Mouse (Mus musculus): ENCODE measurements around the gene Tmem41b.
"Not testable (repeated sequence)": the region's sequence is repeated elsewhere in the genome, so short reads cannot be mapped to it uniquely, and the experiment has no call there.

Tmem41b gene

DNA sequence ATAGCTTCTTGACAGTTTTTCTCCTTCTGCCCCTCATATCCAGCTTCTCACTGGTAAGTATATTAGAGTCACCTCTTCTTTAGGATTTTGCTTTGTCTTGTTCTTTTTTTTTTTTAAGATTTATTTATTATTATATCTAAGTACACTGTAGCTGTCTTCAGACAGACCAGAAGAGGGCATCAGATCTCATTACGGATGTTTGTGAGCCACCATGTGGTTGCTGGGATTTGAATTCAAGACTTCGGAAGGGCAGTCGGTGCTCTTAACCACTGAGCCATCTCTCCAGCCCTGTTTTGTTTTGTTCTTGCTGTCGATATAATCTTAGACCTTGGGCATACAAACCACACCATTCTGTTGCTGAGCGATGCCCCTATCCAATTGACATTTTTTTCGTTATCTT lies at the start of gene Tmem41b:
TSS of gene Tmem41b (minus strand) at position 155 of the 400 bp plus-strand sequence.
- DNase-seq (ENCODE audit: low read depth, low spot score), result peak; percentile 47

DNA sequence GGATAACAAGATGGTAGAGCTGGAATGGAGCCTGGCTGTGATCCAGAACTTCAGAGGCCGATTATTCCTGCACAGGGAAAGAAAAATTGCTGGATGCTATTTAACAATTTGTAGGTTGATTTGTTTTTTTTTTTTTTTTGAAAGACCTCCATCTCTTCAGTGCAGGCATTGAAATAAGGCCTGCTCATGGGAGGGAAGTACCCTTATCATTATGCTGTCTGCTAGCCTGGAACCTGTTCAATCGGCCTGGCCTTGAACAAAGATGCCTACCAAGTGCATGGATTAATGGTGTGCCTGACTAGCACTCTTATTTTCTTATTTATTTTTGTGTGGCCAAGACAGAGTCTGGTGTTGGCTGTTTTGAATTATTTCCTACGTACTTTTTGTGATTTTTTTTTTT lies 43.6 kb upstream of the Tmem41b start:
- DNase-seq (ENCODE audit: low read depth, low spot score), result no peak

DNA sequence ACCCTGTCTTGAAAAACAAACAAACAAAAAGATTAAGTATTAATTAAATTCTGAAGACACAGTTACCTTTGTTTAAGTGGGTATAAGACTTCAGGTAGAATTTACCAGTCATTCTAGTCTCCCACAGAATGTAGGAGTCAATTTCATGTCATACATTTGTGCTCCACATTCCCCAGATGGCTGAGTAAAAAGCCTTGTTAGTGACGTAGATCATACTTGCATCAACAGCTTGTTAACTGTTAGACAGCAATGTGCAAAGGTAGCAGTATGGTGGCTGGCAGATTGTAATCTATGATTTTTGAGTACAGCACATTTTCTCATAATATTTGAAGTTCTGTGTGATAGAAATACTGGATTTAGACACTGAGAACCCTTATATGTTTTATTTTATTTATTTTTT lies 42.1 kb upstream of the Tmem41b start:
- DNase-seq (ENCODE audit: low read depth, low spot score), result no peak

DNA sequence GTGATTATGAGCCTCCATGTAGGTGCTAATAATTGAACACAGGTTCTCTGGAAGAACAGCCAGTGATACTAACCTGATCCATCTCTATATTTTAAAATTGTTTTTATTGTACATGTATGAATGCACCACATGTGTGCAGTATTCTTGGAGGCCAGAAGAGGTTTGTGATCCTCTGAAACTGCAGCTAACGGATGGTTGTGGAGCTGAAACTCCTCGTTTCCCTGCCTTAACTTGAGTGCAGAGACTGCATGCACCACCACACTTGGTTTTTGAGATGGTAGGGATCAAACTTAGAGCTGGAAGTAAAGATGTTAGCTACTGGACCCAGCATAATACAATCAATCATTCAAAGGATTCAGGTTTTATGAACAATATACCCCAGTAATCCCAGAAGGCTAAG lies 39.9 kb upstream of the Tmem41b start:
- no peak for DNase-seq (ENCODE audit: low read depth, low spot score)

GRCm38 (mm10) chr7:110023553-110023952 lies 36.8 kb upstream of the Tmem41b start:
- DNase-seq (ENCODE audit: low read depth, low spot score), result no peak

DNA sequence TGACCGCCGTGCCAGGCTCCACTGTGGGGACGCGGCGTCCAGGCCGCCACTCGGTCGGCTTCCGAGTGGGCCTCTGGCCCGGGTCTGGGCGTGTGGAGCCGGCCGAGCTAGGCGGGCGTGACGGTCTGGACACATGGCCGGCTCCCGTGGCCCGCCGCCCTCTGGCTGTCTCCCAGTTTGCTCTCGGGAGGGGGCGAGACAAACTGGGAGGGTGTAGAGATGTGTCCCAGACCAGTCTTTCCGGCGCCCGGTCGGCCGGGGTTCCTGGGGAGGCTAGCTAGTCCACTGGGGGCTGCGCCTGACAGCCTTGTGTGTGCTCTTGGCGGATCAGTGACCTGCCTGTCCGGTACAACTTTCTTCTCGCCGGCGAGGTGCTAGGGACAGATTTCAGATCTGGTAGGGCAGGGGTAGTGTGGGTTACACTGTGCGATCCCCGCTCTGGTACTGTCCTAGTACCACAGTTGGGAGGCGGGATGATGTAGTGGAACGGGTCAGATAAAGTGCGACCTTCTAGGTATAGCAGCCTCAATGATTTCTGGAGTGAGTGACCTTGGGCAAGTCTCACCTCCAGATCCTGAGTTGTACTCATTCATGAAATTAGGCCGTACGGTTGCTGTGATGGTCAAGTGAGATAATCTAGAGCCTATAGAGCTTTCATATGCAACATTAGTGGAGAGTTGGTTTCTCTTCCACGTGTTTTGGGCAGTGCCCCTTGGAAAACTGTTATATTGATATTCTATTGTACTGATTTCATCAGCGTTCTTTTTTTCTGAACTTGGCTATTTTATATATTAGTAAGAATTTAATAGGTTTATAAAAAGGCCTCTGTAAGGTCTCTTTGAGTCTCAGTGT lies 32.1 kb upstream of the Tmem41b start:
- peak; percentile 37 for DNase-seq (ENCODE audit: low read depth, low spot score)

DNA sequence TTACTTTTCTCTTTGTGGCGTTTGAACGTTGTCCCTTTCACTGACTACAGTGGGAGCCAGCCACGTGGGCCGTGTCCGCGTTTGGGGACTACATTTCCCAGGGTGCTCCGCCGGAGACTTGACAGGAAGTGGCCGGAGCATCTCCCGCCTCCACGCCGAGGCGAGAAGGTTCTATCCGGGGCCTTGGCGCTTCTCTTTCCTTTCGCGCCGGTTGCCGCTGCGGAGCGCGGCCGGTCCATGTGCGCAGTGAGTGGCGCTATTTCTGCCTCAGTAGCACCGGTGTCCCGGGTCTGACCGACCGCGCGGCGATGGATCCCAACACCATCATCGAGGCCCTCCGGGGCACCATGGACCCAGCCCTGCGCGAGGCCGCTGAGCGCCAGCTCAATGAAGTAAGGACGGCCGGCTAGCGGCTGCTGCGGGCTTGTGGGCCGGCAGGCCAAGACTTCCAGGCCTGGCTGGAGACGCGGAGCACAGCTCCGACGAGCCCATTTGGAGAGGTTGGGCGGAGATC lies 31.4 kb upstream of the Tmem41b start, which contains the start of gene Ipo7:
TSS of gene Ipo7 (plus strand) at position 158 of the 514 bp plus-strand sequence.
- DNase-seq (ENCODE audit: low read depth, low spot score), result peak; percentile 90

DNA sequence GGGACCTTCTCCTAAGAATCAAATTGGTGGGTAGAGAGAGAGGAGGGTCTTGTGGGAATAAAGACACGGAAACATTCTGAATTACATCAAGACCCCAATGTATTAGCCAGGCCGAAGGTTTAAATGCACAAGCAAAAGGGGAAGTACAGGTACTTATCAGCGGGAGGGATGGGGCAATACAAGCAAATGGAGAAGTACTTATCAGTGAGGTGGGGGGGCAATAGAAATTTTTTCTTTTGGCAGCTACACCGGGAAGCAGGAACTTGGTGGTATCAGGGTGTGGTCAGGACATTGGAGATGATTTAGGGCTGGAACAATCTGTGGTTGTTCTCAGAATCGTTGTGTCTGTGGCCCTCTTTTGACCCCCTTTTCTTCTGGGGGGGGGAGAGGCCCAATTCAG lies 27.5 kb upstream of the Tmem41b start:
- DNase-seq (ENCODE audit: low read depth, low spot score), result no peak

DNA sequence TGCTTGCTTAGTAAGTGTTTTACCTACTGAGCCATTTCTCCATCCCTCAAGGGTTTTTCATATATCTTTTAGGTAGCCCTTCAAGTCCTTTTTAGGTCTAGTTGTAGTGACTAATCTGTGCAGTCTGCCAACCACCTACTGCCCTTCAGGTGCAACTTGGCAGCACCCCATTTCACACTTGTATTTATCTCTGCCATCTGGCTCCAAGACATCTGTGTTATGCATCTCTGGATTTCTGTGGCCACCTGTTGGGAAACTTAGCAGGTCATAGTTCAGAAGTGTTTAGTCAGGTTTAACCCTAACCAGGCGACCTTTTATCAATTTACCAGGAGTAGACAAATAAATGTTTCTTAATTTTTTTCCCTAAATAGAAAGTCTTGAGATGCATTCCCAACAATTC lies 24.7 kb upstream of the Tmem41b start:
- no peak for DNase-seq (ENCODE audit: low read depth, low spot score)

- DNase-seq (ENCODE audit: low read depth, low spot score), result no peak
Observed at GRCm38 (mm10) chr7:110009084-110009483, 22.4 kb upstream of the Tmem41b start.

GRCm38 (mm10) chr7:110008513-110008912 lies 21.8 kb upstream of the Tmem41b start:
- DNase-seq (ENCODE audit: low read depth, low spot score), result no peak

GRCm38 (mm10) chr7:110006471-110007195 lies 19.9 kb upstream of the Tmem41b start:
- no peak for DNase-seq (ENCODE audit: low read depth, low spot score)

DNA sequence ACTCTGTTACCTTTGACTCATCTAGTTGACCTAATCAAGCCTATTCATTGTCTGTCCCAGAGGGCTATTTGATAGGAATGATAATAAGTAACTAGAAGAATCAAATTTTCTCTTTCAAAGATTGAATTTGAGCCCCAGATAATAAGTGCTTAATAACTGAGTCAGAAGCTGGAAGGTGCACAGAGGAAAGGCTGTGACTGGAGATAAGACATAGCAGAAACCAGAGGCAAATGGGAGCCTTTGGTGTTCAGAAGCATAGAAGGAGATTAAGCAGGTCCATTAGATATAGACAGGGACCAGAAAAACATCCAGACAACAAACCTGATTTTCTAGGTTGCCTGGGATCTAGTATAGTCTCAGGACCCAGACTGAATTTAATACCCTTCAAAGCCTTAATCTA lies 19.2 kb upstream of the Tmem41b start:
- DNase-seq (ENCODE audit: low read depth, low spot score), result no peak

- no peak for DNase-seq (ENCODE audit: low read depth, low spot score)
Observed at GRCm38 (mm10) chr7:110002968-110003367, 16.2 kb upstream of the Tmem41b start.

GRCm38 (mm10) chr7:110002092-110002491 lies 15.4 kb upstream of the Tmem41b start:
- no peak for DNase-seq (ENCODE audit: low read depth, low spot score)

DNA sequence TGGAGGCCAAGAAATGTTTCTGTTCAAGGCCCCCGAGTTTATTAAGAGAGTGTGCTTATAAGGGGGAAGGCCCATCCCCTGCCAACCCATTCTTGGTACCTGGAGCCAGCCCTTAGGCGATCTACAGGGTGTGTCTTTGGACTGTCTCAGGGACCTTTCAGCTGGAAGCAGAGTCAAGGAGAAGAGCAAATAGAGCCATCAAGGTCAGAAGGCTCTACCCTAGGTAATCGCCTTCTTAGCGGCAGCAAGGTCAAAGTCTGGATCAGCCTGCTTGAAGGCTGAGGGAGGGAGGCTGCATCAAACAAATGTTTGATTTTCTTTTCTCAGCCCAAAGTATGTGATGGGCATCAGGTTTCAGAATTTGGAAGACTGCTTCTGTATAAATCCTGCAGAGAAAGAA lies 11.7 kb upstream of the Tmem41b start:
- DNase-seq (ENCODE audit: low read depth, low spot score), result no peak

- no peak for DNase-seq (ENCODE audit: low read depth, low spot score)
Observed at GRCm38 (mm10) chr7:109993157-109993959, 6.6 kb upstream of the Tmem41b start.

- no peak for DNase-seq (ENCODE audit: low read depth, low spot score)
Observed at GRCm38 (mm10) chr7:109991286-109991685, 4.6 kb upstream of the Tmem41b start.

GRCm38 (mm10) chr7:109986133-109986669 lies 528 bp downstream of the Tmem41b start:
- DNase-seq (ENCODE audit: low read depth, low spot score), result peak; percentile 99

DNA sequence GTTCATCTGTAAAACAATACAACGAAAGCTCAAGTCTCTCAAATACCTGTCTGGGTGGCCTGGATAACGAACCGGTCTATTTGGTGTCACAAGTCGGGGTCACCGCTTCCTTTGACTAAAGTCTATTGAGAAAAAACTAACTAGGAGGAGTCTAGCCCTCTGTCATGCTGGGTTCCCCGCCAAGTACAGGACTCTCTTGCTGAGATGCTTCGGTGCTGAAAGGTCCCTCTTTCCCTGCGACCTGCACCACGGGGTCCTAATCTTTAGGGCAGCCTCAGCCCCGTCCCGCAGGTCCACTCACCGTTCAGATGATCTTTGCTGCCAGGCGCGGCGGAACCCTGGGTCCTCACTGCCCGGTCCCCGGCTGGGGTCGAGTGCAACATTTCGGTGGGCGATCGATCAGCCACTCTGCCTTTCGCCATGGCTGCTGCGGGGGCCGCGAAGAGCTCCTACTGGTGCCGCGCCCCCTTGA lies 1.0 kb downstream of the Tmem41b start:
- DNase-seq (ENCODE audit: low read depth, low spot score), result peak; percentile 41

GRCm38 (mm10) chr7:109984608-109985007 lies 2.1 kb downstream of the Tmem41b start:
- not testable (repeated sequence) for DNase-seq (ENCODE audit: low read depth, low spot score)
